Mouse (Mus musculus) neural tube, embryonic 11.5 days (tissue): ENCODE results near the gene Polr2l. TPM values are rescaled to one million over a fixed set of nuclear protein-coding genes. Genes with fewer than 3 reads are reported as not detected.

Experiments
- ATAC-seq: fragments of 200-750 bp; cut with Nextera tagmentation; 2 replicates; pipeline ENCODE4 v1.8.0; 2017; ENCODE audit warnings: moderate number of reproducible peaks, mild to moderate bottlenecking, moderate TSS enrichment, moderate library complexity; ENCODE audit not compliant: insufficient read depth, low FRiP score, low TSS enrichment
- DNase-seq: peaks from one replicate; pipeline ENCODE4 v3.0.0-alpha.2; 2015; ENCODE audit warnings: low spot score
- H3K27ac ChIP-seq: fragments of 300-500 bp; sonication (generic); 2 replicates; pipeline ENCODE4 v1.5.1; 2014; ENCODE audit warnings: low read depth, mild to moderate bottlenecking, low read length
- H3K27me3 ChIP-seq: fragments of 300-500 bp; sonication (generic); 2 replicates; pipeline ENCODE4 v1.6.1; 2014; ENCODE audit warnings: mild to moderate bottlenecking, low read length, mixed read lengths; ENCODE audit not compliant: control insufficient read depth, insufficient read depth
- H3K36me3 ChIP-seq: fragments of 300-500 bp; sonication (generic); 2 replicates; pipeline ENCODE4 v1.6.1; 2014; ENCODE audit warnings: mild to moderate bottlenecking, low read length, moderate library complexity, mixed read lengths; ENCODE audit not compliant: control insufficient read depth, insufficient read depth
- H3K4me1 ChIP-seq: fragments of 300-500 bp; sonication (generic); 2 replicates; pipeline ENCODE4 v1.6.1; 2014; ENCODE audit warnings: low read length, mixed read lengths; ENCODE audit not compliant: control insufficient read depth, insufficient read depth
- H3K4me2 ChIP-seq: fragments of 300-500 bp; sonication (generic); 2 replicates; pipeline ENCODE4 v1.6.1; 2014; ENCODE audit warnings: low read depth, mild to moderate bottlenecking, moderate library complexity
- H3K4me3 ChIP-seq: fragments of 300-500 bp; sonication (generic); 2 replicates; pipeline ENCODE4 v1.5.1; 2014; ENCODE audit warnings: low read depth, low read length
- H3K9ac ChIP-seq: fragments of 300-500 bp; sonication (generic); 2 replicates; pipeline ENCODE4 v1.6.1; 2014; ENCODE audit warnings: mild to moderate bottlenecking, low read length
- H3K9me3 ChIP-seq: fragments of 300-500 bp; sonication (generic); 2 replicates; pipeline ENCODE4 v1.6.1; 2016; ENCODE audit warnings: low read length; ENCODE audit not compliant: control insufficient read depth
- WGBS: fragments of 180-500 bp; shearing (Covaris S2); extraction: QIAGEN DNeasy Blood & Tissue Kit; methylation state at CpG from one replicate; pipeline ENCODE4 v1.1.7; 2014; 5-methylcytosine and 5-hydroxymethylcytosine counted together
- polyA plus RNA-seq: library from polyadenylated mRNA; unstranded; fragments of >200 nt; fragmentation: Nextera tagmentation; extraction: Ambion mirVana; gene quantifications from 2 replicates; pipeline ENCODE4 v1.2.1, GENCODE M21; 2014

Polr2l gene
- polyA plus RNA-seq, 1 experiment from 2014 or later, result 79.2 TPM

- Histone ChIP-seq H3K4me2 (no peak overlapping the region), H3K4me3 (no peak overlapping the region), H3K27me3 (no peaks in the 10 kb centered on the region), H3K9me3 (no peaks in the 10 kb centered on the region), H3K27ac (no peak overlapping the region), H3K36me3 (peaks cover 9% of the 10 kb centered on the region), H3K4me1 (peaks cover 29% of the 10 kb centered on the region), H3K9ac (no peak overlapping the region)
- ATAC-seq (no peak), DNase-seq (no peak)
- 95% methylated on average over 9 of the region's 9 CpGs for WGBS
These were observed 44.2 kb downstream of the Polr2l start for GRCm38 (mm10) chr7:141430585-141431240.

GRCm38 (mm10) chr7:141429840-141430584 lies 44.9 kb downstream of the Polr2l start:
- no peak overlapping the region for H3K4me3 ChIP-seq
- peaks cover 25% of the 10 kb centered on the region for H3K4me1 ChIP-seq
- 65% methylated on average over 9 of the region's 9 CpGs for WGBS
- H3K36me3 ChIP-seq, result peaks cover 9% of the 10 kb centered on the region
- no peak for DNase-seq
- H3K9me3 ChIP-seq, result no peaks in the 10 kb centered on the region
- ATAC-seq, result peak; percentile 31; the same call in 1 of the 2 replicates
- H3K27me3 ChIP-seq, result no peaks in the 10 kb centered on the region
- peak overlapping the region; percentile 57; the same call in 1 of the 2 replicates for H3K4me2 ChIP-seq
- no peak overlapping the region for H3K27ac ChIP-seq
- no peak overlapping the region for H3K9ac ChIP-seq

GRCm38 (mm10) chr7:141429310-141429709 lies 45.6 kb downstream of the Polr2l start, which contains the start of gene Cend1:
TSS of gene Cend1 (minus strand) at chr7:141429491.
- peak; percentile 72 for ATAC-seq
- WGBS, result 3% methylated on average over 19 of the region's 19 CpGs
- DNase-seq, result peak; percentile 78
- Histone ChIP-seq H3K9me3 (no peaks in the 10 kb centered on the region), H3K36me3 (peaks cover 9% of the 10 kb centered on the region), H3K9ac (peak within 1 kb of the TSS; percentile 59), H3K27me3 (no peaks in the 10 kb centered on the region), H3K27ac (peak within 1 kb of the TSS; percentile 50; the same call in 1 of the 2 replicates), H3K4me3 (peak within 1 kb of the TSS; percentile 38), H3K4me2 (peak within 1 kb of the TSS; percentile 57), H3K4me1 (peaks cover 18% of the 10 kb centered on the region)

DNA sequence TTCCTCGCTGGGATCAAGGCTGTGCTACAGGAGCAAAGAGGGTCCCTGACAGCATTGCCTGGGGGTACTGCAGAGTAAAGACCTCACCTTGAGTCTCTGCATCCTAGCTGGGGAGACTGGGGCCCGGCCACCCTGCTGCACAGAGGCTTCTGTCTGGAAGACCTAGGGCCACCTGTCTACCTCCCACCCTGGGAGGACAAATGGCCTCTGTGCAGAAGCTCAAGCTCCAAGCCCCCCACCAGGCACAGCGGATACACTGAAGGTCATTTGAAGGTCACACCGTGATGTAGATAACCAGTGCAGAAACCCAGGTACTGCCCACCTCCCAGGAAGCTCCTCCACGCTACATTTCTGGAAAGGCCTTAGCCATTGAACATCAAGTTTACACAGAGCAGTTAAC lies 46.2 kb downstream of the Polr2l start:
- H3K4me2 ChIP-seq, result peak overlapping the region; percentile 57
- H3K27me3 ChIP-seq, result no peaks in the 10 kb centered on the region
- ATAC-seq (no peak), DNase-seq (no peak)
- peak overlapping the region; percentile 59 for H3K9ac ChIP-seq
- 60% methylated on average over 5 of the region's 5 CpGs for WGBS
- H3K27ac ChIP-seq, result no peak overlapping the region
- H3K4me3 ChIP-seq, result peak overlapping the region; percentile 38
- H3K4me1 ChIP-seq, result peaks cover 13% of the 10 kb centered on the region
- H3K9me3 ChIP-seq, result no peaks in the 10 kb centered on the region
- peaks cover 9% of the 10 kb centered on the region for H3K36me3 ChIP-seq

GRCm38 (mm10) chr7:141426948-141427730 lies 47.8 kb downstream of the Polr2l start:
- Histone ChIP-seq H3K4me2 (no peak overlapping the region), H3K27me3 (no peaks in the 10 kb centered on the region), H3K4me3 (no peak overlapping the region), H3K9ac (no peak overlapping the region), H3K9me3 (no peaks in the 10 kb centered on the region), H3K4me1 (peaks cover 10% of the 10 kb centered on the region; the same call in 1 of the 2 replicates), H3K27ac (no peak overlapping the region), H3K36me3 (peaks cover 6% of the 10 kb centered on the region)
- ATAC-seq, result no peak
- no peak for DNase-seq
- WGBS, result 81% methylated on average over 12 of the region's 12 CpGs

GRCm38 (mm10) chr7:141423811-141424210 lies 51.1 kb downstream of the Polr2l start:
- H3K36me3 ChIP-seq, result no peaks in the 10 kb centered on the region
- H3K4me3 ChIP-seq, result no peak overlapping the region
- H3K27me3 ChIP-seq, result no peaks in the 10 kb centered on the region
- 76% methylated on average over 4 of the region's 4 CpGs for WGBS
- DNase-seq (no peak), ATAC-seq (no peak)
- H3K9me3 ChIP-seq, result no peaks in the 10 kb centered on the region
- H3K4me2 ChIP-seq, result no peak overlapping the region
- H3K9ac ChIP-seq, result no peak overlapping the region
- peaks cover under 1% of the 10 kb centered on the region; the same call in 1 of the 2 replicates for H3K4me1 ChIP-seq
- no peak overlapping the region for H3K27ac ChIP-seq

Other genes starting within 250 kb of the Polr2l start
- 90.3 and 93.3 TPM in 2 replicates for gene Phrf1, start 246.3 kb downstream of the Polr2l start, polyA plus RNA-seq
- gene Irf7, start 208.7 kb downstream of the Polr2l start, polyA plus RNA-seq, result 0.56 and 0.78 TPM in 2 replicates
- not detected in 2 replicates for gene Cdhr5, start 198.3 kb downstream of the Polr2l start, polyA plus RNA-seq
- gene Sct, start 196.0 kb downstream of the Polr2l start, polyA plus RNA-seq, result 13.2 and 13.7 TPM in 2 replicates
- gene Drd4, start 183.1 kb downstream of the Polr2l start, polyA plus RNA-seq, result 0.43 and 0.61 TPM in 2 replicates
- 72.3 and 90.1 TPM in 2 replicates for gene Deaf1, start 147.4 kb downstream of the Polr2l start, polyA plus RNA-seq
- 29.3 and 32.6 TPM in 2 replicates for gene Tmem80, start 147.4 kb downstream of the Polr2l start, polyA plus RNA-seq
- gene Eps8l2, start 136.3 kb downstream of the Polr2l start, polyA plus RNA-seq, result 2.2 TPM in 2 replicates
- 359 and 371 TPM in 2 replicates for gene Taldo1, start 82.9 kb downstream of the Polr2l start, polyA plus RNA-seq
- 44.1 and 46.0 TPM in 2 replicates for gene Gatd1, start 61.0 kb downstream of the Polr2l start, polyA plus RNA-seq
- 8.8 and 13.9 TPM in 2 replicates for gene Cend1, start 45.6 kb downstream of the Polr2l start, polyA plus RNA-seq
- 45.2 and 45.8 TPM in 2 replicates for gene Slc25a22, start 37.2 kb downstream of the Polr2l start, polyA plus RNA-seq
- gene Pidd1, start 31.1 kb downstream of the Polr2l start, polyA plus RNA-seq, result 9.5 and 10.3 TPM in 2 replicates
- gene Rplp2, start 27.8 kb downstream of the Polr2l start, polyA plus RNA-seq, result 898 and 979 TPM in 2 replicates
- 14.8 and 17.6 TPM in 2 replicates for gene Pnpla2, start 19.9 kb downstream of the Polr2l start, polyA plus RNA-seq
- gene Cracr2b, start 14.0 kb downstream of the Polr2l start, polyA plus RNA-seq, result 2.8 and 6.4 TPM in 2 replicates
- gene Cd151, start 7.7 kb downstream of the Polr2l start, polyA plus RNA-seq, result 44.3 and 52.2 TPM in 2 replicates
- gene Tspan4, start 108 bp upstream of the Polr2l start, polyA plus RNA-seq, result 32.4 and 35.8 TPM in 2 replicates
- 28.2 and 32.9 TPM in 2 replicates for gene Chid1, start 64.7 kb upstream of the Polr2l start, polyA plus RNA-seq
- 89.6 and 100 TPM in 2 replicates for gene Ap2a2, start 87.0 kb upstream of the Polr2l start, polyA plus RNA-seq
- 0.19 and 0.20 TPM in 2 replicates for gene Muc6, start 180.2 kb upstream of the Polr2l start, polyA plus RNA-seq
- 0.54 TPM in 1 of 2 replicates, not detected in the other for gene Muc2, start 215.2 kb upstream of the Polr2l start, polyA plus RNA-seq